Mouse (Mus musculus) kidney, postnatal 36 days (tissue): Measurements from ENCODE around the gene Fgfr2.

Source experiments
- DNase-seq, 2 experiments: peaks; one replicate each; pipeline ENCODE4 v3.0.0; 2021 to 2022; ENCODE audit warnings: mixed read lengths in 2 of 2

Gene Fgfr2

DNA sequence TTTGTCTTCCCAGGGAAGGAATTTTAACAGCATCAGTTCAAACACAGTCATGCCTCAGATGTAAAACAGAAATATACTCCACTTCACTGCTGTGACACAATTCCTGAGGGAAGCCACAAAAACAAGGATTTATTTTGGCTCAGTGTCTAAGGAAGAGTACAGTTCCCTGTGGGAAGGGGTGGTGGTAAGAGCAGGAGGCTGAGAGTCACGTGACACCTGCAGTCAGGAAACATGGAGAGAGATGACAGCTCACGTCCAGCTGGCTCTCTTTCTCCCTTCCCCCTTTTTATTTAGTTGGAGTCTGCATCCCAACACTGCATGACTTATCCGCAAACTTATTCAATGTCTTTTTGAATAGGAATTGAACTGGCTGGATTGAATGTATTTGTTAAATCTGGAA is 1475.6 kb downstream of the Fgfr2 start:
- no peak for DNase-seq

DNA sequence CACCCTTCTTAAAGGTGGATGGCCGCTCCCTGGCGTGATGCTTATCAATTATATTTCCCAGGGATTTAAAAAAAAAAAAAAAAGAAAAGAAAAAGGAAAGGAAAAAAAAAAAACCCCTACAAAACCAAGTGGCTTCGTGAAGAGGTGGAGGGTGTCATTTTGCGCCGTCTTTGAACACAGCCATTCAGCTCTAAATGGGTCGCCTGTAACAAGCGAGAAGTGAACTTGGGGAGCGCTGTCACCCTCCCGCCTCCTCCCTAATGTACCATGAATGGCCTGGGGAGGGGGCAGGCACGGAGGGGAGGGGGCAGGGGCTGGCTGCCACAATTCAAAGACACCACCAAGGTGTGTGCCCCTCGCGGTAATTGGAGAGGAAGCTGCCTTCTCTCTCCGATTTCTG is 1478.6 kb downstream of the Fgfr2 start:
- no peak for DNase-seq

DNA sequence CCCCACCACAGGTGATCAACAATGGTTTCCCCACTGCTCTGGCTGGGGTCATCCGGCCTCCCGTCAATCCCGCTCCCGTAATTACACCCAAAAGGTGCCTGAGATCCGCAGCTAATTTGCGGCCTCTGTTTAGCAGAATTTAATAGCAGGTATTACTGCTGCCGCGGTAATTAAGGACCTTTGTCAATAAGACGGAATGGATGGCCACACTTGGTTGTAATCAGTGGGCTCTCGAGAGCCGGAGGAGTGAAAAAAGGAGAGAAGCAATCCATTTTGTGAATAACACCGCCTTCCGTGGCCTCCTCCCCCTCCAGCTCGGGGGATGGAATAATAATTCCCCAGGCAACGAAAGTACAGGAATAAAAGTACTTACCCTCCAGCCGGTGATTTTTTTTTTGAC is 1479.1 kb downstream of the Fgfr2 start:
- DNase-seq = no peak

- DNase-seq = no peak
Measured at GRCm38 (mm10) chr7:131643341-131643840, 1479.8 kb downstream of the Fgfr2 start.

- no peak for DNase-seq
Measured at GRCm38 (mm10) chr7:131629562-131629961, 1493.6 kb downstream of the Fgfr2 start.

DNA sequence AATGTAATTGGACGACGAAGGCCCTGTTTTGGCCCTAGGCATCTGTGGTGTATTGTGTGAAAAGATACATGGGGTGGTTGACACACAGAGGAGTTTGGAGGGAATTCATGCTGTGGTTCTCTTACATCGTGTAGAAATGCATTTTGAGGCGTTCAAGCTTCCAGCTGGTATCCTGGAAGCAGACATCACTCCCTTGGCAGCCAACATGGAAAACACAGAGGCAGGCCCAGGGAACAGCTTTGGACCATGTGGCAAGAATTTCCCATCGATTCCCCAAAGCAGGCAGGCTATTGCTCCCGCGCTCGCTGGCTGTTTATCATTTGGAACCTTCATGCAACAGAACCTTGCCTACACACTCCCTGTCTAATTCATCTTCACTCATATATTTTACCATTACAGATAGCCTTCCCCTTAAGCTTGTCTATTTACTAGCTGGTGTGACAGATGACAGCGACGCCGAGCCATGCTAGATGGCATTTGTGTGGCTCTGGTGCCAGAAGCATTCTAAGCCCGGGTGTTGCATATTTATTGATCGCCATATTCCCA is 1494.2 kb downstream of the Fgfr2 start:
- no peak for DNase-seq

DNA sequence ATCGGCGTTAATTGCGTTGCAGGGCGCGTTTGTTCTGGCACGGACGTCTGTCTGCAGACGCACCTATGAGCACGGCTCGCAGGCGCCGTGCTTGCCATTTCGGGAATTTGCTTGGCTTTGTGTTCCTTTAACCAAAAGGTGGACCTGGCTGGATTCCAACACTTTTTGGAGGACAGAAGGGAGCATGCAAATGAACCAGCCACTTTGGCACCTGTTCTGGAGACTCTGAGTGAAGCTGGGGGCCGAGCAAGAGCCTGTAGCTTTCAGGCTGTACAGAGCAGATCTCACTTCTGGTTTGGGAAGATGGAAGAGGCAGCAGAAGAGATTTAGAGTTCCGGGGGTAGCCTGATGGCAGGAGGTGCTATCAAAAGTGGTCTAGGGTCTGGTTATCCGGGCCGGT is 1494.8 kb downstream of the Fgfr2 start:
- DNase-seq = no peak

DNA sequence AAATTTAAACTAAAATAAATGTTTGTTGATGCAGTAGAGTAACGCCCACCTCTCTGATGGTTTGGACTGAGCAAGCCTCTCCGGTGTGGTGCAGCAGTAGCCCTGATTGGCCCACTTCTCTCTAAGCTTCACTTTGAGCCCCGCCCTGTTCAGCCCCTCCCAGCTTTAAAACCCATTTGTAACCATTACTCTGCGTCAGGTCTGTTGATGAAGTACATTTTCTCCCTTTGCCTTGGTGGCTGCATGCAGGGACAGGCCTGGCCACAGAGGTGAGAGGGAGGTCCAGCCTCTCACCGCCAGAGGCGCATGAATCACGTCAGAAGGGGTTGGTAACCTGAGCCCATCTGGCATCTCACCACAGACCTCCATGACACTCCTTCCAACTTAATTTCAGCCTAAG is 1513.5 kb downstream of the Fgfr2 start:
- no peak for DNase-seq

- DNase-seq = no peak
Measured at GRCm38 (mm10) chr7:131608049-131608448, 1515.1 kb downstream of the Fgfr2 start.

DNA sequence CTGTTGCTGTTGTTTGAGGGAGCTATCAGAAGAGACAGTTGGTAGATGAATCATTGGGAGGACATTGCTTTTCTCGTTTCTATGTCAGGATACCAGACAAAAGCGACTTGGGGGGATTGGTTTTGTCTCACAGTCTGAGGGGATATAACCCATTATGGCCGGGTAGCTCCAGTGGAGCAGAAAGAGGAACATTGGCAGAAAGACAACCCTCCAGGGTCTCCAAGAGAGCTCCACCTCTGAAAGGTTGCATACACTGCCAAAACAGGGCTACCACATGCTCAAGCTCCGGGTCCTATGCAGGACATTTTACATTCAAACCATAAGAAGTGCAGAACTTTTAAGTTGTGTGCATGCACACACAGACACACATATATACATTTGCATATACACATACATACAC is 1517.7 kb downstream of the Fgfr2 start:
- no peak for DNase-seq

DNA sequence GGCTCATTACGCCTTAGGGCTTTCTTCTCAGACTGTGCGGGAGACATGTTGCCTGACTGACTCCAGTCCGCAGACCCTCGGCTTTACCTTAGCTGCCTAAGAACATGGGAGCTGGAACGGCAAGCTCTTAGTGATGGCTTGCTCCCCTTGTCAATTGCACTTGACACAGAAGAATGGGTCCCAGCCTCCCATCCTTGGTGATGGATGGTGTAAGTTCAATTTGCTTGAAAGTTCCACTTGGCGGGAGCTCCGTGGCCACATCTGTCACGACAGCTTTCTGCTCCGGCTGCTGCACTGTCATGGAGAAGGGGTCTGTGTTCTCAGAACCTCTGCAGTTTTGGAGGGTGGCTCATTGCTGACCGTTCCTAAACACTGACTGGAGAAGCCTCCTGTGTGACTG is 1518.2 kb downstream of the Fgfr2 start:
- DNase-seq = no peak

GRCm38 (mm10) chr7:131603186-131603585 is 1520.0 kb downstream of the Fgfr2 start:
- no peak for DNase-seq

- no peak for DNase-seq
Measured at GRCm38 (mm10) chr7:131602106-131602505, 1521.0 kb downstream of the Fgfr2 start.

DNA sequence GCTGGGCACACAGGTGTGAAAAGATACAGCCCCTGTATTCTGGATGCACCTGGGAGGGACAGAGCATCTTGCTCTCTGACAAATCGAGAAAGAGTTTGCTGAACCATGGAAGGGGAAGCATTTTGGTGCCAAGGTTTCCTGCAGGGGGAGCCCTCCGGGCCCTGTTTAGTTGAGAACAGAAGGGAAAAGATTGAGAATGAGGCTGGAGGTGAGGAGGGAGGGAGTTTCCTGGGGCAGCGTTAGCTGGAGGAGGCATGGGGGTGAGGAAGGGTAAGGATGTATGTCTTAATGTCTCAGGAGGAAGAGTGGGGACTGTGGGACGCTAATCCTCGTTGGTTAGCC is 1524.7 kb downstream of the Fgfr2 start:
- DNase-seq = peak in 1 of 2 experiments; percentile 45

GRCm38 (mm10) chr7:131597779-131598482 is 1525.2 kb downstream of the Fgfr2 start:
- no peak for DNase-seq

GRCm38 (mm10) chr7:131585551-131585950 is 1537.6 kb downstream of the Fgfr2 start:
- no peak for DNase-seq

GRCm38 (mm10) chr7:131582178-131582577 is 1541.0 kb downstream of the Fgfr2 start:
- no peak for DNase-seq

- DNase-seq = no peak
Measured at GRCm38 (mm10) chr7:131575246-131575645, 1547.9 kb downstream of the Fgfr2 start.

GRCm38 (mm10) chr7:131560697-131561042 is 1562.5 kb downstream of the Fgfr2 start:
- DNase-seq = no peak

- DNase-seq = peak; percentile 93 to 97
Measured at GRCm38 (mm10) chr7:131559986-131560696, 1563.0 kb downstream of the Fgfr2 start, which contains the start of gene Bub3. Bub3 (plus strand) TSS chr7:131560222.

DNA sequence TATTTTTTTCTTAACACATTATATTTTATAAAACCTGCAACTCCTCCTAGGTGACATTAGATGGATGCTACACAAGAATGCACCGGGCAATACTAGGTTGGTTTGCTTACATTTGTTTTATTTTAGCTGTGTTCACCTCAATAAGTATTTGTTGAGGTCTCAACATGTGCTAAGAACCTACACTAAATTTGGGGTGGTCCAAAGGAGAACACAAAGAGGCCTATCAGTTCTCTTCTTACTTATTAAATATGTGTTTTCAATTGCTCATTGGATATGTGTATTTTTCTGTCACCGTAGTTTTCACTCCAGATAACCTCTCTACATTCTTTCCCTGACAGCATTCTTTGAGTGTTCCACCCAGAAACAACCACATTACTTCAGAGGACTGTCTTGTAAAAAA is 1565.4 kb downstream of the Fgfr2 start:
- no peak for DNase-seq

DNA sequence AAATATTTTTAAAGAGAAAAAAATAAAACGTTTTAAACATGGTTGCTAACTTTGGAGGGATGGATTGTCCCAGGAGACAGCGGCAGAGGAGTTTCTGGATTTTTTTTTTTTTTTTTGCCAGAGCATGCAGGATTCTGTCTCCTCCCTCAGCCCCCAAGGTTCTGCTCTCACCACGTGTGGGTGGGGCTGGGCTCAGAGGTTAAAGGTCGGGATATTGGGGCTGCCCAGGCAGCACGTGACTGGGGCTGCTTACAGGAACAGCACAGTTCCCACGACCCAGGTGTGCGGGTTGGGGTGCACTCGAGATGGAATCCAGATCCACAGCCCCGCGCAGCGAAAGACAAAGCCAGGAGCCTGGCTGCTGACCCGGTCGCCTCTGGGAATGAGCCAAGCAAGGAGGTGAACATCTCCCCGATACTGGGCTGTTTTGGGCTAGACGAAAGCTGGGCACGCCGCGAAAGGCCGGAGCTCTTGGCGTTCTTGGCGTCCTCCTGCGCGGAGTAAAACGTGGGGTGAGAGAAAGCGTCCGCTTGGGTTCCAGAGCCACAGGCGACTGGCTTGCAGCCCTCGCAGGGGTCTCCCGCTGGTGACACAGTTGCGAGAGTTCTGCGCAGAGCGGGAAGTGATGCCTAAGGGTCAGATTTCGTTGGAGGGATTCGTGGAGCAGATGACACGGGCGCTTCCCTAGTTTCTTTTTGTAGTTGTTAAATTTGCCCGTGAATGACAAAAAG is 1566.4 kb downstream of the Fgfr2 start:
- peak in 1 of 2 experiments; percentile 27 for DNase-seq

- peak in 1 of 2 experiments; percentile 18 for DNase-seq
Measured at GRCm38 (mm10) chr7:131556116-131556515, 1567.0 kb downstream of the Fgfr2 start.
